Mouse (Mus musculus) NIH3T3 (cell line): ENCODE data around the gene Serpina3g.

ENCODE experiments used
- DNase-seq: peaks from one replicate; pipeline ENCODE4 v3.0.0-alpha.2; 2012; ENCODE audit warnings: low read depth

Gene Serpina3g

GRCm38 (mm10) chr12:104279056-104279435 is 43.0 kb downstream of the Serpina3g start:
- no peak for DNase-seq

- DNase-seq = no peak
These were observed 47.3 kb downstream of the Serpina3g start for GRCm38 (mm10) chr12:104283380-104283779.

- DNase-seq = no peak
These were observed 52.3 kb downstream of the Serpina3g start for GRCm38 (mm10) chr12:104288336-104288735.

GRCm38 (mm10) chr12:104289872-104290271 is 53.8 kb downstream of the Serpina3g start:
- no peak for DNase-seq
